Mouse (Mus musculus): ENCODE measurements around the gene Exph5.

- no peak for TF ChIP-seq CTCF (conservative IDR thresholded peaks at IDR 0.05; ENCODE audit: insufficient read depth, insufficient read length, low read depth, low read length)
- TF ChIP-seq POLR2A (IDR thresholded peaks at IDR 0.05; ENCODE audit: low read depth, low read length): no peak
Measured at GRCm38 (mm10) chr9:53258199-53258598, 43.3 kb upstream of the Exph5 start.

All from kidney, adult 2 months (tissue).